Mouse (Mus musculus): ENCODE results near the gene Pde7b.

- TF ChIP-seq CTCF (conservative IDR thresholded peaks at IDR 0.05; ENCODE audit: insufficient read depth, insufficient read length, low read depth, low read length) (no peak), POLR2A (IDR thresholded peaks at IDR 0.05; ENCODE audit: low read depth, low read length) (no peak)
Observed at GRCm38 (mm10) chr10:20672591-20672990, 52.3 kb downstream of the Pde7b start.
